Mouse (Mus musculus) megakaryocyte, embryonic 14.5 days (primary cell): ENCODE results near the gene Rdx. TPM values are rescaled to one million over a fixed set of nuclear protein-coding genes. Genes with fewer than 3 reads are reported as not detected.
"Not testable (repeated sequence)": the region's sequence is repeated elsewhere in the genome, so short reads cannot be mapped to it uniquely, and the experiment has no call there.

Source experiments
- H3K27me3 ChIP-seq: replicated peaks from 2 replicates; pipeline ENCODE3; 2012; ENCODE audit warnings: inconsistent platforms
- H3K36me3 ChIP-seq: replicated peaks from 2 replicates; pipeline ENCODE3; 2012; ENCODE audit warnings: low read length, inconsistent platforms, mixed read lengths
- H3K4me1 ChIP-seq: 2 replicates; pipeline ENCODE4 v1.6.1; 2012; ENCODE audit warnings: inconsistent platforms
- H3K4me3 ChIP-seq: replicated peaks from 2 replicates; pipeline ENCODE3; 2012; ENCODE audit warnings: moderate library complexity, mild to moderate bottlenecking, inconsistent platforms
- H3K9me3 ChIP-seq: 2 replicates; pipeline ENCODE4 v1.6.1; 2012; ENCODE audit warnings: inconsistent platforms
- FLI1 ChIP-seq: IDR thresholded peaks from 2 replicates; pipeline ENCODE4 v1.6.1; 2012; ENCODE audit warnings: low read length, inconsistent platforms, mixed read lengths
- GATA1 ChIP-seq: IDR thresholded peaks from 3 replicates; pipeline ENCODE4 v1.6.1; 2012; ENCODE audit warnings: mixed read lengths, low read length, inconsistent platforms, borderline replicate concordance
- polyA plus RNA-seq: library from polyadenylated mRNA; stranded (reverse); fragments of >175 nt; gene quantifications from 2 replicates; pipeline ENCODE4 v1.2.3, GENCODE M21; 2012; ENCODE audit warnings: low replicate concordance; ENCODE audit not compliant: insufficient read depth

The Rdx gene
- polyA plus RNA-seq, 1 experiment: 13.4 TPM

DNA sequence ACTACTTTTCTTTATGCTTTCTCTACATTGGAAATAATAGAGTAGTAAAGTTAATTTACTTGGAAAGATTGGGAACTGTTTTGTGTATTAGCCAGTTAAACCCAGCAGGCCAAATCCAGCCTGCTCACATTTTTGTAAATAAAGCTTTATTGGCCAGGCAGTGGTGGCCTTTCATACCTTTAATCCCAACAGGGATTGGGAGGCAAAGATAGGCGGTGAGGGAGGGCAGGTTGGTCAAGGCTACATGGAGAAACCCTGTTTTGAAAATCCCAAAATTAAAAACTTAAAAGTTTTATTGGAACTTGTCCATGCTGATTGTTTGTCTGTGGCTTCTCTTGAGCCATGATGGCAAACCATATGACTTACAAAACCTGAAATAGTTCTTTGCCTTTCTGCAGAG, 5.2 kb downstream of the Rdx start:
- no peak overlapping the region for H3K4me3 ChIP-seq
- no peaks in the 10 kb centered on the region for H3K9me3 ChIP-seq
- TF ChIP-seq GATA1: no peak
- TF ChIP-seq FLI1: no peak
- H3K4me1 ChIP-seq: peaks cover 38% of the 10 kb centered on the region
- H3K27me3 ChIP-seq: no peaks in the 10 kb centered on the region
- no peaks in the 10 kb centered on the region for H3K36me3 ChIP-seq

- Histone ChIP-seq H3K4me3 (no peak overlapping the region), H3K27me3 (no peaks in the 10 kb centered on the region), H3K4me1 (peaks cover 48% of the 10 kb centered on the region), H3K9me3 (no peaks in the 10 kb centered on the region), H3K36me3 (no peaks in the 10 kb centered on the region)
- no peak for TF ChIP-seq FLI1
- no peak for TF ChIP-seq GATA1
Measured at GRCm38 (mm10) chr9:52055313-52055712, 8.3 kb downstream of the Rdx start.

DNA sequence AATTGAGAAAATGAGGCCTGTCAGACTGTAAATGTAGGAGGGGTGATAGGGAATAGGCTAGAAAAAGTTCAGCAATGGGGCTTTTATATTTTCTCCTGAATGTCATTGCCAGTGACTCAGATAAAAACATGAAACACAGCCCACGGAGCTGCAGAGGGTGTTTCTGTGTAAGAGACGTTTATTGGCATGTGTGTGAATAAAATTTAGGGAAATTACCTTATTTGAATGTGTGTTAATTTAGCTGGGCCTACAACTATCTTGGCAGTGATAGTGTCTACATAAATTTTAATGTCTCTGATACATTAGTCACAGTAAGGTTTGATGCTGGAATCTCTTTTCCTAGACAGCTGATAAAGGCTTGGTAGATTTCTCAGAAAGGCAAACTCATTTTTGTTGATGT, 12.8 kb downstream of the Rdx start:
- Histone ChIP-seq H3K4me3 (no peak overlapping the region), H3K36me3 (peaks cover 35% of the 10 kb centered on the region), H3K9me3 (no peaks in the 10 kb centered on the region), H3K27me3 (no peaks in the 10 kb centered on the region), H3K4me1 (peaks cover 34% of the 10 kb centered on the region)
- TF ChIP-seq GATA1 (no peak), FLI1 (no peak)

DNA sequence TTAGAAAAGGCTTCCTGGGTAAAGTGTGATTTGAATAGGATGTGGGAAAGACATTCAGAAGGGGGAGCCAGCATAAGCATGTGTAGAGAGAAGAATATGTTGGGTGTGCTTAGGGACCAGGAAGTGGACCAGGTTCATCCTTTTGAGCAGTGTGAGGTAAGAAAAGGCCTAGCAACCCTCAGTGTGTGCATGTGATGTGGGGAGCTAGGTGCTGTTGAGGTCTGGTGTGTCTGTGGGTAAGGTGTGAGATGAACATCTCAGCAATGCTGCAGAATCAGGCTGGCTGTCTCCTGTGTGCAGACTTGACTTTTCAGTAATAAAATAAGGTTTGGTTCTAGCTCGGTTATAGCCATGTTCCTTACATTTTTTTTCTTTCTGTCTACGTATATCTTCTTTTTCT, 23.1 kb downstream of the Rdx start:
- no peak for TF ChIP-seq GATA1
- TF ChIP-seq FLI1: no peak
- Histone ChIP-seq H3K27me3 (no peaks in the 10 kb centered on the region), H3K36me3 (peaks cover 88% of the 10 kb centered on the region)

GRCm38 (mm10) chr9:52071352-52071751, 24.4 kb downstream of the Rdx start:
- H3K9me3 ChIP-seq, H3K4me3 ChIP-seq, H3K27me3 ChIP-seq, H3K4me1 ChIP-seq: not testable (repeated sequence)
- peaks cover 87% of the 10 kb centered on the region for H3K36me3 ChIP-seq

More for the DNA sequence above, 23.1 kb downstream of the Rdx start:
- H3K4me1 ChIP-seq: no peaks in the 10 kb centered on the region
- H3K4me3 ChIP-seq: no peak overlapping the region
- no peaks in the 10 kb centered on the region for H3K9me3 ChIP-seq

GRCm38 (mm10) chr9:52072202-52072601, 25.2 kb downstream of the Rdx start:
- Histone ChIP-seq H3K27me3 (no peaks in the 10 kb centered on the region), H3K4me3 (no peak overlapping the region), H3K36me3 (peaks cover 87% of the 10 kb centered on the region), H3K9me3 (no peaks in the 10 kb centered on the region), H3K4me1 (no peaks in the 10 kb centered on the region)
- TF ChIP-seq GATA1 (no peak), FLI1 (no peak)

GRCm38 (mm10) chr9:52076089-52076488, 29.1 kb downstream of the Rdx start:
- Histone ChIP-seq H3K9me3 (no peaks in the 10 kb centered on the region), H3K27me3 (no peaks in the 10 kb centered on the region), H3K4me3 (no peak overlapping the region), H3K36me3 (peaks cover 81% of the 10 kb centered on the region), H3K4me1 (peaks cover 6% of the 10 kb centered on the region; the same call in 1 of the 2 replicates)
- TF ChIP-seq FLI1: no peak
- no peak for TF ChIP-seq GATA1

- Histone ChIP-seq H3K36me3 (peaks cover 85% of the 10 kb centered on the region), H3K27me3 (no peaks in the 10 kb centered on the region), H3K4me1 (peaks cover 6% of the 10 kb centered on the region; the same call in 1 of the 2 replicates), H3K9me3 (no peaks in the 10 kb centered on the region), H3K4me3 (no peak overlapping the region)
- TF ChIP-seq FLI1: no peak
- no peak for TF ChIP-seq GATA1
Measured at GRCm38 (mm10) chr9:52077692-52078091, 30.7 kb downstream of the Rdx start.

GRCm38 (mm10) chr9:52081979-52082378, 35.0 kb downstream of the Rdx start:
- no peaks in the 10 kb centered on the region for H3K9me3 ChIP-seq
- H3K36me3 ChIP-seq: peaks cover 82% of the 10 kb centered on the region
- H3K4me1 ChIP-seq: peaks cover 6% of the 10 kb centered on the region; the same call in 1 of the 2 replicates
- TF ChIP-seq FLI1 (no peak), GATA1 (no peak)
- H3K4me3 ChIP-seq: no peak overlapping the region
- no peaks in the 10 kb centered on the region for H3K27me3 ChIP-seq

GRCm38 (mm10) chr9:52082414-52082813, 35.4 kb downstream of the Rdx start:
- no peaks in the 10 kb centered on the region for H3K27me3 ChIP-seq
- H3K9me3 ChIP-seq: no peaks in the 10 kb centered on the region
- no peak overlapping the region for H3K4me3 ChIP-seq
- TF ChIP-seq GATA1 (no peak), FLI1 (no peak)
- H3K36me3 ChIP-seq: peaks cover 82% of the 10 kb centered on the region
- peaks cover 6% of the 10 kb centered on the region; the same call in 1 of the 2 replicates for H3K4me1 ChIP-seq

GRCm38 (mm10) chr9:52091752-52092151, 44.8 kb downstream of the Rdx start:
- TF ChIP-seq GATA1 (no peak), FLI1 (no peak)
- Histone ChIP-seq H3K36me3 (peaks cover 54% of the 10 kb centered on the region), H3K4me1 (peaks cover 31% of the 10 kb centered on the region)

More at GRCm38 (mm10) chr9:52091752-52092151, 44.8 kb downstream of the Rdx start:
- Histone ChIP-seq H3K9me3 (no peaks in the 10 kb centered on the region), H3K27me3 (peaks cover 13% of the 10 kb centered on the region), H3K4me3 (no peak overlapping the region)
